Mouse (Mus musculus) cerebellum, adult 9-10 months (tissue): Measurements from ENCODE around the gene Nkx6-2.

Experiments used
- DNase-seq: peaks from one replicate; pipeline ENCODE4 v3.0.0; 2022

The Nkx6-2 gene

DNA sequence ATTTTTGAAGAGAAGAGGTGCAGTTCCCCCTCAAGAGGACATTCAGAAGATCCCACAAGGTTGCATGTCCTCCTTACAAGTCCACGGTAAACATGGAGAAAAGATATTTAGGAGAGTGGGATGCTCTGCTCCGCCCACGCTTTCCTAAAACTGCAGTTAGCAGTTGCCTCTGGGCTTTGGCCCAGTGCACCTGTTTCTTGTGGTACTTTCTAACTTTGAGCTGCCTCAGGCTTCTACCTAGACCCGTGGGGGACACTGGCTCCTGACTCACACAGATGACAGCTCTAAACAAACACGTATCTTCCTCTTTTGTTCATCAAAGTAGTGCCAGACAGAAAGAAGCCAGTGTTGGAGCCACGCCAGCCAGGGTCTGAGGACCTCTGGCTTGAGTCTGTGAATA is 16.6 kb downstream of the Nkx6-2 start:
- no peak for DNase-seq

DNA sequence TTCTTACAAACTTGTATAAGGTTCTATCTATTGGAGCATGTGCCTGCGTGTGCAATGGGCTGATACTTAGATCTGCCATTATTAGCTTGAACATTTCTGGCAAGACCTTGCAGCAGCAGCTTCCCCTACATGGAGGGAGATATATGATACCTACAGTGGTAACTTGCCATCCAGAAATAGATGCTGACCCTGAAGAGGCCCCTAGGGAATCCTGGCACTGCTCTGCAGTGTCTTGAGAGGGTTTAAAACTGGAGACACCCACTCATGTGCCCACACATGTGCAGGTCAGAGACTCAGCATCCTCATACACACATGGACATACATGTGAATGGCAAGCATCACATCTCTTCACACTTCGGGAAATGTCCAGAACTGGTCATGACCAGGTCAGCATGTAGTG is 18.4 kb downstream of the Nkx6-2 start:
- DNase-seq = no peak

DNA sequence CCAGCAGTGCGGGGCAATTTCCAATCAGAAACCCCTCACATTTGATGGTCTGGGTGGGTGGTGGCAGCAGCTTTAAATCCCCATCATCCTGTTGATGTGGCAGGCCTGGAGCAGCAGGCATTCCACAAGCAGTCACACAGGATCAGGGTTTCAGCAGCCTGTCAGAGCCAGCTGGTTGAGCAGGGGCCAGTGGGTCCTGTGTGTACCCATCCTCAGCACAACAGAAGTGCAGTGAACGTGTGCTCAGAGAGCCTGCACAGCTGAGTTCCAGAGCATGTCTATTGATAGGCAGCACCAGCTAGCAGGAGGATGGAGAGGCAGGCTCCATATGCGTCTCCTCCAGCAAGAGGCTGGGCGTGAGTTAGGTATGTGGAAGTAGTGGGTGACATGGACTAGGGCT is 19.2 kb downstream of the Nkx6-2 start:
- DNase-seq = no peak

DNA sequence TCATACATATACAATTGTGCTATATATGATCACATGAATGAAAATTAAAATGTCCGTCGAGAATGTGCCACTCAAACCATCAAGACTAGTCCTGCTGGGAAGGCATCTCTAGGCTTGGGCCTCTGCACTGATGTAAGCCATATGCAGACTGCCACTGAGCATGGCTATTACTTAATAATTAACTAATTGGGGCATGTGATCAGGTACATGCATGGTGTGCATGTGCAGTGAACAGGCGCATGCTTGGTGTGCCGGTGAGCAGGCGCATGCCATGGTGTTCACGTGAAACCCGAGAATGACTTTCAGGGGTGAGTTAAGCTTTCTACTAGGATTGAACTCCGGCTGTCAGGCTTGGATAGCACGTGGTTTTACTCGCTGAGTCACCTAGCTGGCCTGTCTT is 22.9 kb downstream of the Nkx6-2 start:
- no peak for DNase-seq

DNA sequence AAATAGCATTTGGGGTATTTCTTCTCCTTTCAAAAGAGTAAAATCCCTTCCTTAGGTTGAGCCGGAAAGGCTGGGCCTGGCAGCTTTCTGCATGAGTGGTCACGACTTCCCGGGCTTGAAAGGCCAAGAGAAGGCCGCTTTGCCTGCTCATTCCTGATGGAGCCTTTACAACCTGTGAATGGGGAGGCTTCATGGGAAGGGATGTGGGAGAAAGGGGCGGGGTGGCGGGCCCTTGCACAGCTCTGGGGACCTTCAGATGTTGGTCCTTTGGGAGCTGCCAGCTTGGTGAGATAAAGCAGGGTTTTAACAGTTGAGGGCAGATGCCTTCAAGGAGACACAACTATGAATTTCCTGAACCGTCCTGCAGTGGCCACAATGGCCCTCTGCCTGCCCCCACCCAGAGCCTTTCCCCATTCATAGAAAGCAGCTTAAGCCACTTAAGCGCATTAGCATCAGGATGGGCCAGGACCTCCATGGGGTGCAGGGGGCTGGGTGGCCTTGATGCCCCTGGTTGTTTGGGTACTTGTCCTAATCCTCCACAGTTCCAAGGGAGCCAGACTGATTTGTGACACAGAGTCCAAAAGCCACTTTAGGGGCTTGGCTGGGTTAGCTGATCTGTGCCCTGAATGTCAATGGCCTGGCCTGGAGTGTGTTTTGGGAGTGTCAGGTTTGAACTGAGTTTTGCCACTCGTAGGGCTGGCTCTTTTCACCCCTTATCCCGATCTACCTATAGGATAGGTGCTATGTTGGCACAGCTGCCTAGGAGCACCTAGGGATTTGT is 25.7 kb downstream of the Nkx6-2 start:
- no peak for DNase-seq

DNA sequence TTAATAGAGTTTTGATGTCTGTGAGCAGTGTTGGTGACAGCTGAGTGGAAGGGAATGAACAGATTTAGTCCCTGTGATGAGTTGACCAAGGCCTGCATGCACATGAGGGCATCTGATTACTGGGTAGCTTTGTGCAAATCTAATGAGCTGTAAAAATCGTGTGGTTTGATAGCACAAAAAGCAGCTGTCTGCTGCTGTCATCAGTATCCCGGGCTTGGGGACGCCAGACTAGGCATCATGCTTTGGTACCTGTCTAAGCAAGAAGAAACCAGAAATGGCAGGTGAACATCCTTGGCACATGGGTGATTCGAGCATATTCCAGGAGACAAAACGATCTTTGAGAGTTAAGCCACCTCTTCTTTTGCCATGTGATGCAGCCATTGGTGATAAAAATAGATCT is 26.3 kb downstream of the Nkx6-2 start:
- DNase-seq = no peak

DNA sequence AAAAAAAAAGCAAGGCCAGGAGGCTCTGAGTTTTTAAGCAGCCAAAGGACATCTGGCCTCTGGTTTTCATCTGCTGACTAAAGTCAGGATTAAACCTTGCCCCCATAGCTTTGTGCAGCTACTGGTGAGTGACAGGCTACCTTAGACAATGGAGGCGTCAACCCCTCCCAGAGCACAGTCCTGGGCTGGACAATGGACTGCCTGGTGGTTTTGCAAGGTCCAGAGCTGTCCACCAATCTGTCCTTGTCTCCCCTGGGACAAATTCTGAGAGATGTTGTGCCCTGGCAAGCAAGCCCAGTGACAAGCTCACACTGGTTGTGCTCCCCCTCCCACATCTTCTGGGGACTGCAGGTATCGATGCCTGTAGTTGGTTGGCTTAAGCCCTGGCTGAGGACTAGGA is 31.1 kb downstream of the Nkx6-2 start:
- DNase-seq = no peak

DNA sequence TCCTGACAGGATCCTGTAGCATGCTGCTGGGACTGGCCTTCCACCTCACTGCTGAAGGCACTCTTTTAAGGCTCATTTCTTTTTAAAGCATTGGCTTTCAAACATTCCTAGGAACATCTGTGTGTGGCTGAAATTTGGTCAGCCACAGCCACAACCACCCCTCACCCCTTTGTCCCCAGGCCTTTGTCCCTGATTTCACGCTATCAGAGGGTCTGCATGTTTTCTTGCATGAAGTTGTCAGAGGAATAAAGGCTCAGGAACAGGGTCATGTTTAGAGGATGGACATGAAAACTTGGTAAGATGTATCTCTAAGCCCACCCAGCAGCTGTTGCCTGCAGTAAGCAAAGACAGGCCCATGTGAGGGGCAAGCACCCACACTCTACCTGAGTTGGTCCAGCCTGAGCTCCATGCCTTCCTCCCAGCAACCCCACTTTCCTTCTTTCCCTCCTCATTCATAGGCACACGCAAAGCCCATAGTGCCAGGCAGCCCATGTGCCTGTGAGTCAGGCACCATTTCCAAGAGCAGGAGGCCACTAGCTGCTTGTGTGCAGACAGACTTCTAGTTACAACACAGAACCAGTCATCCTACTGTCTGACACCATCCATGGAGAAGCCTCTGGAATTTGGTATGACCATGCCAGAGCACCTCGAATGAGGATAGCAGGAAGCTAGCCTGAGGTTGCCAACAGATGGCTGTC is 32.4 kb downstream of the Nkx6-2 start:
- no peak for DNase-seq

DNA sequence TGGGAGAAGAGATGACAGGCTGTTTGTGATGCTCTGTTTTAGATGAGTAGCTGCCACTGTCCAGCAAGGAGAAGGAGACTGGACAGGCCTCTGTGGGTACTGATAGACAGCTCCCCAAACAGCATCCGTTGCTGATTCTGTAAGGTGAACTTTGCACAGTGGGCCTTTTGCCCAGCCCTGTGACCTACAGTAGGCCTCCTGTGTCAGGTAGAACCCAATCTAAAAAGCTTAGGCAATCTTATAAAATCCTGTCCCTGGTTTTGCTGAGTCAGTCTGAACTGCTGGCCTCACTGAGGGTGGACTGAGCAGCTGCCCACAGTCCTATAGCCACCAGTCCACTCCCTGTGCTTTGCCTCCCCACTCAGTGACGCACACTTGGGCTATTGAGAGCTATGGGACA is 35.3 kb downstream of the Nkx6-2 start:
- DNase-seq = no peak

DNA sequence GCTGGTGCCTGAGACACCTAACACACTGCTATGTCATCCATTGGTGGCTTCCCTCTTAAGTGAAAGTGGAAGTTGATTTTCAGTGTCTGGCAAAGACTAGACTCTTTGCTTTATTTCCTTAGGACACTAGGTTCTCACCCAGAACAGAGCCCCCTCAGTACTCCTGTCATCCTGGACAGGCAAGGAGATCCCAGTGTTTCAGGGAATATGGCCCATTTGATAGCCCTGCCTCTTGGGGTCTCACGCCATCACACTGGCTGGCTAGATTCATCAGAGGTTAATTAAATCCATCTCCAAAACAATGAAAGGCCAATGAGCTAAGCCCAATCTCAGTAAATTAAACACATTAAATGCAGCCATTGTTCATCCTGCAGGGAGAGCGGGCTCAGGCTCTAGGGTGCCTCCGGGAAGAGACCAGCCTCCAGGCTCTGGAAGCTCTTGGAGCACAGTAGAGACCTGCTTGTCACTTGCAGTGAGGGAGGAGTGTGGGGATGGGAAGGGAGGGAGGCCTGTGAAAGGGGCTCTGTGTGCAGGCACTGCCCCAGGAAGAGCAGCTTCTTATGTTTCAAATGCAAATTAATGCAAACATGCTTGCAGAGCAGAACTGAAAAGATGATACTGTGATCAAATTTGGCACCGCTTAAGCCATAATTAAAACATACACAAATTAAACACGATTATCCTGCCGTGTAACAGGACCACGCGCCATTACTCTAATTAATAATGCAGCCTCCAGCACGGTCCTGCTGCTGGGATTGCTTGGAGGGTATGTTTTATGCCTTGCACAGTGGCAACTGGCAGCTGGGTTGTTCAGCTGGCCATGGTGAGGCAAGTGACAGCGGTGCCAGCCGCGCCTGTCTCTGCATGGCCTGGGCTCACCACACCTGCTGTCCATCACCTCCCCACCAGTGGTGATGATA is 37.6 kb downstream of the Nkx6-2 start:
- peak; percentile 22 for DNase-seq

DNA sequence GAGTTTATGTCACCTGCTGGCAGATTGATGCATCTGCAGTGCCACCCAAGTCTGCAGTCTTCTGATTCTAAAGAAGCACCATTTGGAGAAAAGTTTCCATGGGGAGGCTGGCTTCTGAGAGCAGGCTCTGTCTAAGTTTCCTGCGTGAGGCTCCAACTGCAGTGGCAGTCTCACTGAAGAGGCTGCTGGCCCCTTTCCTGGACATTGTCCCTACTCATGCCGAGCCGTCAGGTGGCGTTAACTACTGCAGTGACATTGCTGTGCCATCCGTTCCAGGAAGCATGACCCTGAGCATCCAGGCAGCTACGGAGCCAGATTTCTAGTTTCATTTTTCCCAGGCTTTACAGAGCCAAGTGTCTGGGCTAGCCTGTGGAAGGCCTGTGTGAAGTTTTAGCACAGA is 41.2 kb downstream of the Nkx6-2 start:
- DNase-seq = peak; percentile 67

DNA sequence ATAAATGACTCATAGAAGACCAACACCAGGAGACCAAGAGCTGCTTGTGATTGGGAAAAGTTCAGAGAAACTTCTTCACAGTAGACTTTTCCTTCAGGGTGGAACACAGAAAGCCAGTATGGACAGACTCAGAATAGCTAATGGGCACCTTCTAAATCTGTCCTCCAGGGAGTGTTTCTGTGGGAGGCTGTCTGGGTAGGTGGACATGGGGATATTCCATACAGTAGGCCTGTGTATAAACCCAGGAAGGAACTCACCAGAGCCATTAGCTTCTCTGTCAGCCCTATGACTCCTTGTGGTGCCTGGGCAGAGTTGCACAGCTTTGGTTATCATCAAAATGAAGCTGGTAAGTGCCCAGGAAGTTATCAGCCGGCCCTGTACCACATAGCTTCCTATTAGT is 42.0 kb downstream of the Nkx6-2 start:
- no peak for DNase-seq

DNA sequence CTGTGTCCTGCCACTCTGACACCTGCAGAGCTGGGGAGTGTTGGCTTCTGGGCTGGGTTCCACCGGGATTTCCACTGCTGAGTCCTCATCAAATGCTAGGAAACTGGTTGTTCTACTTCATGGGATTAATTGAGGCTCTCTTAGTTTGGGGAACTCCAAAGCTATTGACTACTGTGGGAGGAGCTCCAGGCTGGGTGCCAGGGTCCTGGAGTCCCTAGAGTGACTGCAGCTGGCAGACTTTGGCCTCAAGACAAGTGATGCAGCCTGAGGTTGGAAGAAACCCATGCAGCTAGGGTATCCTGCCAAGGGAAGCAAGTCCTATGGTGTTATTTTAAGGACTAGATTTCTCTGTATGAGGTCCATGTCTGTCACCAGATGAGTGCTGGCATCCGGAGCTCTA is 44.1 kb downstream of the Nkx6-2 start:
- peak; percentile 43 for DNase-seq

DNA sequence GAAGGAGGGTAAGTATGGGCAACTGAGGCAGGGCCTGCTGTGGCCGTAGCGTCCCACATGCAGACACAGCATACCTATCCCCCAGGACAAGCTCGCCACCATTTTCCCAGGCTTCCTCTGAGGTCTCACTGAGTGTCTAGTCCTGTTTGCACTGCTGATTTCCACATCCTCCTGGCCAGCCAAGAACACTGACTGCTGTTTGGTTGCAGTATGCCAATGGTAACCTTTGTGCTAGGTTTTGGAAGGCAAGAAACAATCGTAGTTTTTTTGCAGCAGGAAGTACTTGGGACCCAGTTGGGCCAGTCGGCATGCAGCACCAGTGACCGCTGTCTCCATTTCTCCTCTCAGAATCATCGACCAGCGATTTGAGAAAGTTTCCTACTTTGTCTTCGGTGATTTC is 44.8 kb downstream of the Nkx6-2 start:
- DNase-seq = no peak

DNA sequence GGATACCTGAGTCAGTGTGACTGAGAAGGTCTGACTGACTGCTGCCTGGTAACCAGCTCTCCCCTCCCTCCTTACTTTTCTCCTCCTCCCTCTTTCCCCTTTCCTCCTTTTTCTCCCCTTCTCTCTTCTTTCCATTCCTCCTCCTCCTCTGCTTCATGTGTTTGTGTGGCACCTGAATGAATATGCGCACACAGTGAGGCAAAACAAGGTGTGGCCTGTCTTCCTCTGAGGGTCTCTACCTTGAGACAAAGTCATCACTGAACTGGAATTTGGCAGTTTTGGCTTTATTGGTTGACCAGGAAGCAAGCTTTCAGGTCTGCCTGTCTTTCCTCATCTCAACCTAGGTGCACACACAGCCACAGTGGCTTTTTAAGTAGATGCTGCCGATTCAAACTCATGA is 45.8 kb downstream of the Nkx6-2 start:
- DNase-seq = no peak

DNA sequence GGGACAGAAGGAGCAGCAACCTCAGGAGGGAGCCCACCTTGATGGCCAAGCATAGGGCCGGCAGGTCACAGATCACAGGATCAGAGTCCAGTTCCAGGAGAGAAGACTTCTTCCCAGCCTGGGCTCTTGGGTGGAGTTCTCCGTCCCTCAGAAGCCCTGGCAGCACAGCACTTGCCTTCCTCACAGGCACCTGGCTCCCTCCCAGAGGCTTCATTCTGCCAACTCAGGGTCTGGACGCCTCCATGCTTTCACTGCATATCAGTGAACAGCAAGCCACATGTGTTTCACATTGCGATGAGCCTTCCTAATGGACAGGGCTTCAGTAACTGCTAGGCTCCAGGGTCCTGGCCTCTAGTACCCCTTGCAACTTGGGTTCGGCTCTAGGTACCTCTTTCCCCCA is 46.3 kb downstream of the Nkx6-2 start:
- DNase-seq = peak; percentile 41

DNA sequence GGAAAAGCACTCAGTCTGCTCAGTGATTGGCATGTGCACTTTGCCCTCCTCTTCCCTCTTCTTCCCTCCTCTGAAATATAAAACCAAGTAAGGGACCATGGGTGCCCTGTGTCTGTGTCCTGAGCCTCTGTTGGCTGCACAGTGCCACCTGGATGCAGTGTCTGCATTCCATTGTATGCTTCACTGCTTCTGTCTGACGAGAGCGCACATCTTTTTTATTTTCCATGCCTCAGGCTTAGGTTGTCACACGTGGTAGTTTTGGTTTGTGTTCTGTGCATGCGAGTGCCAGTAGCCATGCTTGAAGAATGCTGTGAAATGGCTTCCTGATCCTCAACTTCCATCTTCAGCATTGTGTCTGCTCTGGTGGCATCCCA is 51.2 kb downstream of the Nkx6-2 start:
- DNase-seq = no peak

DNA sequence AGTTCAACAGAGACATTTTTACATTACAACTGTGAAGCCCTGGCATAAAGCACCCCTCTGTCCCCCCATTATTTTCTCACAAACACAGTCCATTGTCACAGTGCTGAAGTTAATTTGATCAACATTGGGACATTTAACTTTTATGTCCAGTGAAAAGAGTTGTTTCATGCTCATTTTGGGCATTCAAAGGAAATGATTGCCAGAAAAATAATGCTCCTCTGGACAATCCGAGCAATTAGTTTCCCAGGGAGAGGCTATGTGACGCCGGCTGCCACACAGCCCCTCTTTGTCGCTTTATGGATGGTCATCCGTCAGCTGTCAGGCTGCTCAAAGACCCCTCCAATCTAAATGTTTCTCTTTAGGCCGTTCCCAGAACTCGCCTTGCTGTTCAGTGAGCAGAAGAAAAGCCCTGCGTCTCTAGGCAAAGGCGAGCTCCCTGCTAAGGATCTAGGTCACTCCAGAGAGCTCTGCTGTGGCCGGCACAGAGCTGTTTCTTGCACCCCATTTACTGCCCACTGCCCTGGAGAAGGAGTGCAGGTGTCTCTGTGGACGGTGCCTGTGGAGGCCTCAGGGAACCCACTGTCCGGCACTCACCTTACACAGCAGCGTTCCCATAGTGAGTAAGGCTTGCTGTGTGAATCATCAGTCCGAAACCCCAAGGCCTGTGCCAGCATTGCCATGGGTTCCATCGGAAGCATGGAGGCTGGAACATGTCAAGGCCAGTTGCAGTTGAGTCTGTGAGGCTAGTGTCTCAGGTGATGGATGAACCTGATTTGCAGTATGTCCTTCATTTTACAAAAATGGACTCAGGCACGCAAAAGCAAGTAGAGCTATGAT is 51.8 kb downstream of the Nkx6-2 start:
- DNase-seq = no peak
